Mouse (Mus musculus) central nervous system, embryonic 18 days (tissue): ENCODE data around the gene Phf12. TPM values are rescaled to one million over a fixed set of nuclear protein-coding genes. Genes with fewer than 3 reads are reported as not detected.

ENCODE experiments used
- polyA plus RNA-seq: library from polyadenylated mRNA; depleted of rRNA; stranded (reverse); fragments of >200 nt; gene quantifications from 2 replicates; pipeline ENCODE4 v1.2.3, GENCODE M21; 2012; rRNA removed

Phf12 gene
- polyA plus RNA-seq: 48.9 and 50.9 TPM in 2 replicates

DNA sequence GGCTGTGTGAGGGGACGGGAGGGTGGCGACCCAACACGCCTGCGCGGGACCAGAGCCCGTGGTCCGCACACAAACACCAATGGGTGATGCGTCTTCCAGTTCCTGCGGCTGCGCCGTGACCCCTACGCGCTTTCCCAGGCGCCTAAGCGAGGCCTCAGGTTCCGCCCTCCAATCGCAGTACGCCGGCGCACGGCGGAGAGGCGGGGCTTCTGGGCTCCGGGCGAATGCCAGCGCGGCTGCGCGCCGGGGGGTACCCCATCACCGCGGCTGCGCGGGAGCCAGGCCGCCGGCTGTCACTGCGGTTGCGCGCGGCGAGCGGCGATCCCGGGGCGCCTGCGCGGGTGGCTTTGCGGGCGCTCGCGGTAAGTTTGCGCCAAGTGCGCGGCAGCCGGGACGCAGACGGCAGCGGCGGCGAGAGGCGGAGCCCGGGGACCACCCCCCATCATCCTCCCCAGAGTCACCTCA is at the start of gene Phf12:
Gene Phf12 (plus strand): TSS at position 314 of the 465 bp plus-strand sequence.

DNA sequence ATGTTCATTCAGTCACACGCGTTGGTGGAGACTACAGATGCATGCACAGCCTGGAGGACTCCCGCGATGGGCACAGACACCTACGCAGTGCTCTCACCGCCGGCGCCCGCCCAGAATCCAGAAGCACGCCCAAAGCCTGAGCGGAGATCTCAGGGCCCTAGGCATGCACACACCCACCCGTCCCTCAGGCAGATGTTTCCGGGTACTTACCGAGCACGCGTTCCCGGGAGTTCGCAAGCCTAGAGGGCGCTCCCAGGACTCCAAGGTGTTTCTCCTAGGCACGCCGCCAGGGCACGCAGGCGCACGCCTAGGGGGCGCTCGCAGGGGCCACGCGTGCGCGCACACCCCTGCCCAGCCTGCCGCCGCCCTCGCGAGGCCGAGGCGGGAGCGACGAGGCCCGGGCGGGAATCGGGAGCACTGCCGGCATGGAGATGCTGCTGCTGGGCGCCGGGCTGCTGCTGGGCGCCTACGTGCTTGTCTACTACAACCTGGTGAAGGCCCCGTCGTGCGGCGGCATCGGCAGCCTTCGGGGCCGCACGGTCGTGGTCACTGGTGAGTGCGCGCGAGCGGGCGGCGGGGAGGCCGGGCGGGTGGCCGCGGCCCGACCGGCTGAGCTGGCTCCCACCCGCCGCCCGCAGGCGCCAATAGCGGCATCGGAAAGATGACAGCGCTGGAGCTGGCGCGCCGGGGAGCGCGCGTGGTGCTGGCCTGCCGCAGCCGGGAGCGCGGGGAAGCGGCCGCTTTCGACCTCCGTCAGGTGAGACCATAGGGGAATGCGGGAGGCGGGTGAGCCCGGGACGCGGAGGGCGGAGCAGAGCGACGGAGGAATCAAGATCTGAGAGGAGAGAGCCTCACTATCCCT is 49.6 kb downstream of the Phf12 start, which contains the start of gene Dhrs13:
Gene Dhrs13 (plus strand): TSS at position 334 of the 862 bp plus-strand sequence.

GRCm38 (mm10) chr11:78037831-78038752 is 55.5 kb downstream of the Phf12 start, which contains the start of gene Flot2:
Gene Flot2 (plus strand): TSS chr11:78037931.

Other genes with a start within 250 kb of the Phf12 start
- gene Myo18a, start 219.5 kb upstream of the Phf12 start, polyA plus RNA-seq: 34.0 and 41.8 TPM in 2 replicates
- gene Gm10277, start 195.0 kb upstream of the Phf12 start, polyA plus RNA-seq: not detected in 2 replicates
- gene Pipox, start 88.7 kb upstream of the Phf12 start, polyA plus RNA-seq: 9.2 and 9.3 TPM in 2 replicates
- gene Sez6, start 52.0 kb upstream of the Phf12 start, polyA plus RNA-seq: 138 and 161 TPM in 2 replicates
- 33.6 and 35.9 TPM in 2 replicates for gene Dhrs13, start 49.5 kb downstream of the Phf12 start, polyA plus RNA-seq
- gene Flot2, start 55.2 kb downstream of the Phf12 start, polyA plus RNA-seq: 123 TPM in 2 replicates
- 29.6 and 30.0 TPM in 2 replicates for gene Eral1, start 97.6 kb downstream of the Phf12 start, polyA plus RNA-seq
- 13.8 and 15.8 TPM in 2 replicates for gene Fam222b, start 111.9 kb downstream of the Phf12 start, polyA plus RNA-seq
- 141 and 143 TPM in 2 replicates for gene Traf4, start 182.8 kb downstream of the Phf12 start, polyA plus RNA-seq
- gene Nek8, start 193.9 kb downstream of the Phf12 start, polyA plus RNA-seq: 9.7 and 10.5 TPM in 2 replicates
- 25.7 and 26.5 TPM in 2 replicates for gene Tlcd1, start 194.0 kb downstream of the Phf12 start, polyA plus RNA-seq
- gene Rpl23a, start 200.8 kb downstream of the Phf12 start, polyA plus RNA-seq: 2,315 and 2,382 TPM in 2 replicates
- 96.9 and 97.7 TPM in 2 replicates for gene Rab34, start 205.7 kb downstream of the Phf12 start, polyA plus RNA-seq
- 1.9 and 2.1 TPM in 2 replicates for gene Proca1, start 210.6 kb downstream of the Phf12 start, polyA plus RNA-seq